Mouse (Mus musculus) forebrain, embryonic 13.5 days (tissue): ENCODE measurements at regions not wholly inside any gene's neighbourhood (a gene's known extent, or its start where the extent isn't known, plus 50 kb on each side); places are given as distances from the start of the nearest gene placed in this dataset.

Source experiments
- ATAC-seq: fragments of 200-750 bp; cut with Nextera tagmentation; 2 replicates; pipeline ENCODE4 v1.8.0; 2017
- H3K27ac ChIP-seq: fragments of 300-500 bp; sonication (generic); 2 replicates; pipeline ENCODE4 v1.5.1; 2015; ENCODE audit warnings: inconsistent platforms, mild to moderate bottlenecking, moderate library complexity
- H3K27me3 ChIP-seq: fragments of 300-500 bp; sonication (generic); 2 replicates; pipeline ENCODE4 v1.6.1; 2015; ENCODE audit warnings: mild to moderate bottlenecking, inconsistent platforms
- H3K36me3 ChIP-seq: fragments of 300-500 bp; sonication (generic); 2 replicates; pipeline ENCODE4 v1.6.1; 2015; ENCODE audit warnings: mild to moderate bottlenecking, inconsistent platforms; ENCODE audit not compliant: poor library complexity, severe bottlenecking
- H3K4me1 ChIP-seq: fragments of 300-500 bp; sonication (generic); 2 replicates; pipeline ENCODE4 v1.6.1; 2015; ENCODE audit warnings: inconsistent platforms
- H3K4me2 ChIP-seq: fragments of 300-500 bp; sonication (generic); 2 replicates; pipeline ENCODE4 v1.6.1; 2015; ENCODE audit warnings: inconsistent platforms, mild to moderate bottlenecking, moderate library complexity
- H3K4me3 ChIP-seq: fragments of 300-500 bp; sonication (generic); 2 replicates; pipeline ENCODE4 v1.5.1; 2015; ENCODE audit warnings: mild to moderate bottlenecking, inconsistent platforms
- H3K9ac ChIP-seq: fragments of 300-500 bp; sonication (generic); 2 replicates; pipeline ENCODE4 v1.6.1; 2015; ENCODE audit warnings: mild to moderate bottlenecking, inconsistent platforms
- H3K9me3 ChIP-seq: fragments of 300-500 bp; sonication (generic); replicated peaks from 2 replicates; pipeline ENCODE4 v1.6.1; 2016; ENCODE audit warnings: inconsistent platforms
- WGBS: fragments of 180-500 bp; shearing (Covaris S2); methylation state at CpG from one replicate; pipeline ENCODE4 v1.1.7; 2015; 5-methylcytosine and 5-hydroxymethylcytosine counted together

GRCm38 (mm10) chr14:48330965-48331622 is 114.8 kb upstream of the Tmem260 start:
- Histone ChIP-seq H3K4me3 (no peak overlapping the region), H3K4me1 (peaks cover 42% of the 10 kb centered on the region), H3K4me2 (peak overlapping the region; percentile 42), H3K9ac (peak overlapping the region; percentile 40; the same call in 1 of the 2 replicates), H3K27ac (peak overlapping the region; percentile 51; the same call in 1 of the 2 replicates), H3K27me3 (no peaks in the 10 kb centered on the region), H3K36me3 (no peaks in the 10 kb centered on the region), H3K9me3 (no peaks in the 10 kb centered on the region)
- ATAC-seq: peak; percentile 80
- WGBS: 0% methylated on average over 4 of the region's 4 CpGs

DNA sequence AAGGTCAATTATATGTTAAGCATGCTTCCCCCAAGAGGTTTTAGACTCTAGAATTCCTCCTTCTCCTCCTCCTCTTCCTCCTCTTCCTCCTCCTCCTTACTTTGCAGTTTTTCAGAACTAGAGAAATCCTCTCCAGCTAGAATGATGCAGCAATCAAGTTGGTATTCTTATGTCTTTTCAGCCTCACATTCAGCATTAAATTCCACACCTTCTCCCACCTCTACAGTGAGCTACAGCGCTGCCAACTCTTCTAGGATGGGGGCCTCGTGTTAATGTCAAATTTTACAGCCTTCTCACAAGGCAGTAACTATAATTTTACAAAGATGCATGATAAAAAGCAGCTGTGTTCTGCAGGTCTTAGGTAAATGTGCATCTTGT is 114.3 kb upstream of the Tmem260 start:
- peak overlapping the region; percentile 51; the same call in 1 of the 2 replicates for H3K27ac ChIP-seq
- 74% methylated on average over 2 of the region's 2 CpGs for WGBS
- peaks cover 42% of the 10 kb centered on the region for H3K4me1 ChIP-seq

DNA sequence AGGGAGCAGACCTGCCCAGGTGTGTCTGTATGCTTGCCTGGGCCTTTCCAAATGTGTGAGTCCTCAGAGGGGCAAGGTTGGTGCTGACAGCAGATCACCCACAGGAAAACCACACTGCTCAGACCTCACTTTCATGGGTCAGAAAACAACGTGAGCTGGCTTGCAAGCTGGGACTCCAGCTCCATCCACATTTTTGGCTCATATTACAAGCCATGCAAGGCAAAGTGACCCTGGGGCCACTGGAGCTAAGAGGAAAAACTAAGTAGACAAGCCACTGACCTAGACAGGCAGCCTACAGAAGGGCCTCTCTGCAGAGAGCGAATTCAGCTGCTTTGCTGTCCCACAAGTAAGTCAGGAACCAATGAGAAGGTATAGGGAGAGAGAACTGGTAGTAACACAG is 113.7 kb upstream of the Tmem260 start:
- WGBS: 56% methylated on average over 2 of the region's 2 CpGs

More for the DNA sequence above, 114.3 kb upstream of the Tmem260 start:
- no peak for ATAC-seq
- H3K27me3 ChIP-seq: no peaks in the 10 kb centered on the region
- no peak overlapping the region for H3K9ac ChIP-seq
- H3K36me3 ChIP-seq: no peaks in the 10 kb centered on the region
- no peaks in the 10 kb centered on the region for H3K9me3 ChIP-seq
- no peak overlapping the region for H3K4me3 ChIP-seq
- H3K4me2 ChIP-seq: no peak overlapping the region

DNA sequence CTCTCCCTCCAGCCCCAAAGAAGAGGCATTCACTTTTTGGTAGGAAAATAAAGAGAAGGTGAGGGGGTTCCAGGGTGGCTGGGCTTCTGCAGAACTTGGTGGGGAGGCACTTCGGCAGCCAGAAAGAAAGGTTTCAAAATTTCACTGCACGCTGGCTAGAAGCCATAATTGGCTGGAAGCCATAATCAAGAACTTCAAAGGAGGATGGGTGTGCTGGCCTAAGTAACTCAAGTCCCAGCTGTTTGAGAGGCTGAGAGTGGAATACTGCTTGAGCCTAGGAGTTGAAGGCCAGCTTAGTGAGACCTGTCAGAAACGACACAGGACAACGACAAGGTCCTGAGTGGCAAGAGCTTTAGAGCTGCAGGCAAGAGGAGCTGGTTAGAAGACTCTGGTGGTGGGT is 113.3 kb upstream of the Tmem260 start:
- no peaks in the 10 kb centered on the region for H3K27me3 ChIP-seq
- peaks cover 42% of the 10 kb centered on the region for H3K4me1 ChIP-seq
- H3K36me3 ChIP-seq: no peaks in the 10 kb centered on the region
- no peak overlapping the region for H3K27ac ChIP-seq
- WGBS: 52% methylated on average over 4 of the region's 4 CpGs
- H3K4me2 ChIP-seq: no peak overlapping the region
- no peak overlapping the region for H3K4me3 ChIP-seq
- H3K9ac ChIP-seq: no peak overlapping the region
- ATAC-seq: no peak
- H3K9me3 ChIP-seq: no peaks in the 10 kb centered on the region

More for the DNA sequence above, 113.7 kb upstream of the Tmem260 start:
- H3K4me2 ChIP-seq: no peak overlapping the region
- no peak overlapping the region for H3K4me3 ChIP-seq
- H3K36me3 ChIP-seq: no peaks in the 10 kb centered on the region
- no peak overlapping the region for H3K27ac ChIP-seq
- no peaks in the 10 kb centered on the region for H3K27me3 ChIP-seq
- ATAC-seq: no peak
- H3K4me1 ChIP-seq: peaks cover 42% of the 10 kb centered on the region
- H3K9ac ChIP-seq: no peak overlapping the region
- no peaks in the 10 kb centered on the region for H3K9me3 ChIP-seq

DNA sequence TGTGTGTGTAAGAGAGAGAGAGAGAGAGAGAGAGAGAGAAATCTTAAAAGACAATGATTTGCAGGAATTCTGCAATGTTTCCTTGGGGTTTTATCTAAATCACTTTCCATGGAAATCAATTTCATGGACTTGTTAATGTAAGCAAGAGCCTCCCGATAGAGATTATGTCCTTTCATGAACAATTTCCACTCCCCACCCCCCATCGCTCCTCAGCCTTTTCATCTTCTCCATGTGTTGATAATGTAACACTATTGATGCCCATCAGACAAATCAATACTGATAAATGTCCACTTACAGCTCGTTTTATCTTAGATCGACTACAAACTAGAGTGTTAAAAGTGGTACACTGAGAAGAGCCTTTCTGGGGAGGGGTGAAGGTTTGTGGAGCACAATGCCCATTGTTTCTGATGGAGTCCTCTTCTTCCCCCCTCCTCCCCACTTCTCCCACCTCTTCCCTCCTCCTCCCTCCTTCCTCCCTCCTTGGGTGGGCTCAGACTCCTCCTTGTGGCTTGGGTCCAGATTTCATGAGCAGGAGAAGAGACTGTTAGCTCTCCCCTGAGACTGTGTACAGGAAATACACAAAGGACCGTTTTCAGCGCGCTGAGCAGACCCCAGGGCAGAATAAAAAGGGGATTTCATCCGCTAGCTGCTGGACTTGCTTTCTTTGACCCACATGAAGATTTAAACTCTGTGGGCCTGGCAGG is 111.7 kb upstream of the Tmem260 start:
- no peak overlapping the region for H3K4me3 ChIP-seq
- ATAC-seq: peak; percentile 34; the same call in 1 of the 2 replicates

DNA sequence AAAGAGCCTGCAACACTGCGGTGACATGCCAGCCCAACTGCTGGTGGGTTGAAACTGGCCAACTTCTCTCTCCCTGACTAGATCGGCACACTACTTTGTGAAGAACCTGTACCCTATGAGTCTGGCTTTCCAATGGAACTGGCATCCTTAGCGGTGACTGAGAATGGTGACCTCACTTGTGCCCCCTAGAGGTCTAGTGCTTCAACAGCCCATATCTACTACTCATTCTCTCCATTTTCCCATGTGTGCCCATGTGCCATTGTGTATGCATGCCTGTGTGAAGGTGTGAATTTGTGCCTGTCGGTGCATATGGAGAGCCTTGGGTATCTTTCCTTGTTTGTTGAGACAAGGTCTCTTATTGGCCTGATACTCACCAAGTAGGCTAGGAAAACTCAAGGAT is 106.5 kb upstream of the Tmem260 start:
- Histone ChIP-seq H3K4me1 (peaks cover 7% of the 10 kb centered on the region), H3K9me3 (no peaks in the 10 kb centered on the region), H3K36me3 (no peaks in the 10 kb centered on the region), H3K27ac (no peak overlapping the region), H3K9ac (no peak overlapping the region), H3K4me2 (no peak overlapping the region), H3K4me3 (no peak overlapping the region), H3K27me3 (no peaks in the 10 kb centered on the region)
- no peak for ATAC-seq
- WGBS: 78% methylated on average over 4 of the region's 4 CpGs

More for the DNA sequence above, 111.7 kb upstream of the Tmem260 start:
- no peaks in the 10 kb centered on the region for H3K36me3 ChIP-seq
- WGBS: 30% methylated on average over 8 of the region's 8 CpGs
- peaks cover 42% of the 10 kb centered on the region for H3K4me1 ChIP-seq
- H3K27ac ChIP-seq: no peak overlapping the region
- no peaks in the 10 kb centered on the region for H3K27me3 ChIP-seq
- no peaks in the 10 kb centered on the region for H3K9me3 ChIP-seq
- H3K4me2 ChIP-seq: no peak overlapping the region
- no peak overlapping the region for H3K9ac ChIP-seq

GRCm38 (mm10) chr14:48342944-48343343 is 103.0 kb upstream of the Tmem260 start:
- 78% methylated on average over 7 of the region's 7 CpGs for WGBS
- H3K9ac ChIP-seq: no peak overlapping the region
- no peaks in the 10 kb centered on the region for H3K36me3 ChIP-seq
- H3K4me3 ChIP-seq: no peak overlapping the region
- H3K4me1 ChIP-seq: no peaks in the 10 kb centered on the region
- H3K27me3 ChIP-seq: no peaks in the 10 kb centered on the region
- ATAC-seq: no peak
- no peak overlapping the region for H3K27ac ChIP-seq
- H3K4me2 ChIP-seq: no peak overlapping the region
- H3K9me3 ChIP-seq: no peaks in the 10 kb centered on the region

DNA sequence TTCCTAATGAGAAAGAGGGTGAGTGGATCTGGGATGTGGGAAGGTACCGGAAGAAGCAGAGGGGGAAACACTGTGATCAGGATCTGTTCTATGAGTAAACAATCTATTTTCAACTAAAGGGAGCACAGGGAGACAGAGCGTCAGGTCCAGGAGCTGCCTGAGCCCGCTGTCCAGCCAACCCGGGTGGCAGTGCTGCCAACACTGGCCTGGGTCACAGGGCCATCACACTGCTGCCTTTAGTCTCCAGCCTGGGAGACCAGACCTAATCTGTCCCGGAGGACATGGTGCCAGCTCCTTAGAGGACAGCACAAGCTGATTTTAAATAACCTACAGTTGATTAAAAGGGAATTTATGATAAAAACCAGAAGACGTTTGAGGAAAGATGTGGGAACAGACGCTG is 100.0 kb upstream of the Tmem260 start:
- no peak overlapping the region for H3K4me2 ChIP-seq
- H3K27ac ChIP-seq: no peak overlapping the region
- ATAC-seq: no peak
- H3K4me3 ChIP-seq: no peak overlapping the region
- no peaks in the 10 kb centered on the region for H3K27me3 ChIP-seq
- no peak overlapping the region for H3K9ac ChIP-seq
- peaks cover 10% of the 10 kb centered on the region; the same call in 1 of the 2 replicates for H3K4me1 ChIP-seq
- no peaks in the 10 kb centered on the region for H3K36me3 ChIP-seq
- 89% methylated on average over 7 of the region's 7 CpGs for WGBS
- H3K9me3 ChIP-seq: no peaks in the 10 kb centered on the region

DNA sequence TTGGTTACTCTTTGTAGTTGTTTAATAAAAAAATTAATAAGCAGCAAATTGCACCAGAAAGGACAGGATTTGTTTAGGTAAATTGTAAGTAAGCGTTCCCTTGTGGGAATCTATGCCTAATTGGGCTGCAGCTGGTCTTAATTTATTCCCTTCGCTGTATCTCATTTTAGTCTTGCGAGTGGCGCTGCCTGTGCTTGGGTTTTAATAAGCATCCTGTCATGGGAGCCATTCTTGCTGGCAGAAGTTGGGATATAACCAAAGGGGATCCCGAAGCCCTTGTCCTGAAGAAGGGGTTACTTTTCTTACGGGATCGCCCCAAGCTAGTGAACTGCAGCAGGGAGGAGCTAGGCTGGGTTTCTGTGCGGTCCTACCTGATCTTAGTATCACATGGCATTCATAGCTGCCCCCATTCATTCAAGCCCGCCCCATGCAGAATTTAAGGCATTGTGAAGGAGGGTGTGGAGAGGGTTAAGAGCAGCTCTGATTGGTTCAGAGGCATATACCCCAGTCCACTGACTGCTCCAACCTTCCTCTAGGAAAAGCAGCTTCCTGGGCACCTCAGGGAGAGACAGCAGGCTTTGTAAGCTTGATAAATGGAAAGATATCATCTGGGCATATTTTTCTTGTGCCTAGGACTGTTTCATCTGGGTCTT is 96.4 kb upstream of the Tmem260 start:
- peak; percentile 71 for ATAC-seq
- Histone ChIP-seq H3K4me1 (peaks cover 10% of the 10 kb centered on the region; the same call in 1 of the 2 replicates), H3K9ac (no peak overlapping the region), H3K36me3 (no peaks in the 10 kb centered on the region), H3K4me3 (no peak overlapping the region), H3K27ac (no peak overlapping the region), H3K9me3 (no peaks in the 10 kb centered on the region), H3K4me2 (peak overlapping the region; percentile 47), H3K27me3 (no peaks in the 10 kb centered on the region)
- WGBS: 37% methylated on average over 9 of the region's 9 CpGs

DNA sequence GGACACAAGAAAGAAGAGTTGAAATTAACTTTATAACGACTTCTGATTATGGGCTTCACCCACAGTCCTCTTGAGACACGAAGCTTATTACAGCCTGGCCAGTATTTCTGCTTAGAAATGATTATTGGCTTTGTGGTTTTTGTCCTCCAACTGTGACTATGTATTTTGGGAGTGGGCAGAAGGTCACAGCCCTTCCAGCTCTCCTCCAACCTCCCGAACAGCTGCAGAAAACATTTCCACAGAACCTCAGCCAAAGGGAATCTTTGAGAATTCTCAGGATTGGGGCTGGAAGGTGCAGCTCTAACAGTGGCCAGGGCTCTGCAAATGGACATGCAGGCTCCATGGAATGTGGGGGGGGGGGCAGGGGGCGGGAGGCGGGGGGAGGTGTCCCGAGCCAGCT is 94.3 kb upstream of the Tmem260 start:
- H3K27me3 ChIP-seq: no peaks in the 10 kb centered on the region
- H3K4me3 ChIP-seq: no peak overlapping the region
- no peak overlapping the region for H3K9ac ChIP-seq
- no peak overlapping the region for H3K27ac ChIP-seq
- H3K36me3 ChIP-seq: no peaks in the 10 kb centered on the region
- no peak for ATAC-seq
- H3K9me3 ChIP-seq: no peaks in the 10 kb centered on the region
- peaks cover 10% of the 10 kb centered on the region; the same call in 1 of the 2 replicates for H3K4me1 ChIP-seq
- H3K4me2 ChIP-seq: no peak overlapping the region
- 74% methylated on average over 6 of the region's 6 CpGs for WGBS

DNA sequence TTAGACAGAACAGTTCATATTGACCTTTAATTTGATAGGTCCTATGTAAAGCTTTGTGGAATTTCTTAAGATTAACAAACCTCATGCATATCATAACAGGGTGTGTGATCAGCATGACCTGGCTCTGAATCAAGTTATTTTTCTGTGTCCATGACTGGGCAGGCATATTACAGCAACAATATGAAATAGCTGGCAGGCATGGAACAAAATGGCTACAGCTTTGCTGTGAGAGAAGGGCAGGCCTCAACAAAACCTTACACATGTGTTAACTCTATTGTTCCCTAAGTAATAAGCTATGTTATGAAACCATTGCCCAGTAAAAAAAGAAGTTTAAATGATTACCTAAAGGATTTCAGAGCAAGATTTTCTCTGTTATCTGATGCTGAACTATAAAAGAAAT is 93.1 kb upstream of the Tmem260 start:
- peaks cover 10% of the 10 kb centered on the region; the same call in 1 of the 2 replicates for H3K4me1 ChIP-seq
- H3K36me3 ChIP-seq: no peaks in the 10 kb centered on the region
- H3K9me3 ChIP-seq: no peaks in the 10 kb centered on the region
- no peaks in the 10 kb centered on the region for H3K27me3 ChIP-seq
- no peak overlapping the region for H3K4me2 ChIP-seq
- H3K4me3 ChIP-seq: no peak overlapping the region
- no peak overlapping the region for H3K27ac ChIP-seq
- no peak overlapping the region for H3K9ac ChIP-seq
- ATAC-seq: no peak

GRCm38 (mm10) chr14:48354176-48354575 is 91.7 kb upstream of the Tmem260 start:
- Histone ChIP-seq H3K4me2 (no peak overlapping the region), H3K27me3 (no peaks in the 10 kb centered on the region), H3K36me3 (no peaks in the 10 kb centered on the region), H3K9me3 (no peaks in the 10 kb centered on the region), H3K27ac (no peak overlapping the region), H3K4me3 (no peak overlapping the region), H3K9ac (no peak overlapping the region), H3K4me1 (peaks cover 9% of the 10 kb centered on the region; the same call in 1 of the 2 replicates)
- no peak for ATAC-seq
- 49% methylated on average over 1 of the region's 1 CpGs for WGBS
